8 mouse cellular contexts compared by ENCODE assay signal in genomic region chr9:45907078-45907428, GRCm38 (mm10). TPM values are rescaled to one million over a fixed set of nuclear protein-coding genes. Genes with fewer than 3 reads are reported as not detected.
DNase-seq lines count a peak whose midpoint lies in the region; ATAC-seq and TF ChIP-seq lines count a peak whose summit lies in the region.

No protein-coding gene starts in this region.

- H3K4me1 ChIP-seq in thymus, adult 2 months (replicated peaks; ENCODE audit: control insufficient read depth, insufficient read depth, low read length), result peaks cover 8% of the 10 kb centered on the region
- peaks cover 20% of the 10 kb centered on the region; the same call in 1 of the 2 replicates for H3K4me1 ChIP-seq in hindbrain, postnatal 0 days (ENCODE audit: insufficient read depth, low read length)
- peaks cover 15% of the 10 kb centered on the region for H3K4me1 ChIP-seq in midbrain, embryonic 11.5 days (ENCODE audit: control insufficient read depth, insufficient read depth, low read length)

- DNase-seq in adrenal gland, adult 8-10 months, result peak; percentile 45
- no peak for DNase-seq in adrenal gland, postnatal 25 days
- DNase-seq in thymus, adult 2 months, result no peak
- no peak for DNase-seq in thymus, postnatal 14 days
- DNase-seq in hindbrain, postnatal 0 days (ENCODE audit: low spot score), result no peak
- DNase-seq in midbrain, embryonic 11.5 days (ENCODE audit: low spot score, missing footprints), result no peak
- no peak for DNase-seq in layer of hippocampus, postnatal 14 days (ENCODE audit: low spot score in 2 of 2)
- DNase-seq in embryo, embryonic 10.5 days (ENCODE audit: low spot score), result no peak

- H3K36me3 ChIP-seq in thymus, adult 2 months (ENCODE audit: control insufficient read depth, insufficient read depth, low read length), result peaks cover 23% of the 10 kb centered on the region
- H3K36me3 ChIP-seq in hindbrain, postnatal 0 days (ENCODE audit: insufficient read depth, low read length), result peaks cover 33% of the 10 kb centered on the region
- peaks cover 11% of the 10 kb centered on the region for H3K36me3 ChIP-seq in midbrain, embryonic 11.5 days (ENCODE audit: control insufficient read depth, insufficient read depth, low read length)

- peak; percentile 77 for ATAC-seq in hindbrain, postnatal 0 days
- no peak for ATAC-seq in midbrain, embryonic 11.5 days (ENCODE audit: low FRiP score)

- peak overlapping the region; percentile 66 for H3K27ac ChIP-seq in thymus, adult 2 months (ENCODE audit: control insufficient read depth, insufficient read depth, low read length)
- H3K27ac ChIP-seq in hindbrain, postnatal 0 days, result peak overlapping the region; percentile 95
- peak overlapping the region; percentile 93; the same call in 1 of the 2 replicates for H3K27ac ChIP-seq in midbrain, embryonic 11.5 days (ENCODE audit: low read depth, low read length)

- no peak for TF ChIP-seq POLR2A in thymus, adult 2 months (IDR thresholded peaks at IDR 0.05; ENCODE audit: control insufficient read depth, extremely low read depth, insufficient read depth, low read length, poor library complexity)

- no peak for TF ChIP-seq CTCF in thymus, adult 2 months (IDR thresholded peaks at IDR 0.05; ENCODE audit: borderline replicate concordance, control insufficient read depth, extremely low read depth, insufficient read depth, low read length, poor library complexity)
- TF ChIP-seq CTCF in hindbrain, postnatal 0 days (IDR thresholded peaks at IDR 0.05; ENCODE audit: low read depth), result no peak

- H3K4me2 ChIP-seq in hindbrain, postnatal 0 days (ENCODE audit: low read depth, low read length), result peak overlapping the region; percentile 88
- H3K4me2 ChIP-seq in midbrain, embryonic 11.5 days, result peak overlapping the region; percentile 94

- WGBS in thymus, adult 2 months, result 1% methylated on average over 19 of the region's 19 CpGs
- under 1% methylated on average over 19 of the region's 19 CpGs for WGBS in hindbrain, postnatal 0 days
- WGBS in midbrain, embryonic 11.5 days, result 0% methylated on average over 19 of the region's 19 CpGs

- H3K9ac ChIP-seq in hindbrain, postnatal 0 days (replicated peaks; ENCODE audit: low read length), result peak overlapping the region; percentile 90
- peak overlapping the region; percentile 90 for H3K9ac ChIP-seq in midbrain, embryonic 11.5 days (ENCODE audit: low read length)

- H3K4me3 ChIP-seq in thymus, adult 2 months (ENCODE audit: control insufficient read depth, insufficient read depth, low read length), result peak overlapping the region; percentile 90
- peak overlapping the region; percentile 88 for H3K4me3 ChIP-seq in hindbrain, postnatal 0 days (ENCODE audit: low read length)
- peak overlapping the region; percentile 90 for H3K4me3 ChIP-seq in midbrain, embryonic 11.5 days (ENCODE audit: low read depth, low read length)

- H3K27me3 ChIP-seq in thymus, adult 2 months (ENCODE audit: control insufficient read depth, insufficient read depth, low read length), result no peaks in the 10 kb centered on the region
- H3K27me3 ChIP-seq in hindbrain, postnatal 0 days (ENCODE audit: insufficient read depth, low read length), result no peaks in the 10 kb centered on the region
- H3K27me3 ChIP-seq in midbrain, embryonic 11.5 days (ENCODE audit: control insufficient read depth, insufficient read depth, low read length), result no peaks in the 10 kb centered on the region

- no peaks in the 10 kb centered on the region for H3K9me3 ChIP-seq in hindbrain, postnatal 0 days (ENCODE audit: low read length)
- no peaks in the 10 kb centered on the region for H3K9me3 ChIP-seq in midbrain, embryonic 11.5 days (ENCODE audit: control insufficient read depth, low read length)

RNA-seq across cellular contexts. Expression of gene Rnf214, which starts 0.3 kb away (rescaled TPM):
- 10 to 100 TPM; 47.5 to 69.5 (median 52.4) TPM for total RNA-seq in adrenal gland, adult 8-10 months (2022)
- total RNA-seq in adrenal gland, postnatal 25 days (2021), result 51.8 and 56.0 TPM in 2 replicates
- 23.1 and 30.4 TPM in 2 replicates for polyA plus RNA-seq in thymus, adult 2 months (2012; rRNA removed)
- 51.9 and 55.4 TPM in 2 replicates for total RNA-seq in hindbrain, postnatal 0 days (2014; rRNA removed)
- polyA plus RNA-seq in hindbrain, postnatal 0 days (2015; fragmentation: Nextera tagmentation; extraction: Ambion mirVana), result 70.3 and 77.7 TPM in 2 replicates
- polyA plus RNA-seq in midbrain, embryonic 11.5 days (2014; fragmentation: Nextera tagmentation; extraction: Ambion mirVana), result 73.4 and 81.8 TPM in 2 replicates
- 10 to 100 TPM; 67.0 to 67.2 TPM for total RNA-seq in layer of hippocampus, postnatal 14 days (2021)

RNA-seq across cellular contexts. Expression of gene Pcsk7, which starts 0.8 kb away (rescaled TPM):
- total RNA-seq in adrenal gland, adult 8-10 months (2022), result 10 to 100 TPM; 27.9 to 44.9 (median 36.6) TPM
- total RNA-seq in adrenal gland, postnatal 25 days (2021), result 28.9 and 33.7 TPM in 2 replicates
- 72.8 and 85.1 TPM in 2 replicates for polyA plus RNA-seq in thymus, adult 2 months (2012; rRNA removed)
- 23.5 and 33.9 TPM in 2 replicates for total RNA-seq in hindbrain, postnatal 0 days (2014; rRNA removed)
- 18.1 and 22.1 TPM in 2 replicates for polyA plus RNA-seq in hindbrain, postnatal 0 days (2015; fragmentation: Nextera tagmentation; extraction: Ambion mirVana)
- polyA plus RNA-seq in midbrain, embryonic 11.5 days (2014; fragmentation: Nextera tagmentation; extraction: Ambion mirVana), result 11.1 and 14.4 TPM in 2 replicates
- 10 to 100 TPM; 22.6 to 28.4 TPM for total RNA-seq in layer of hippocampus, postnatal 14 days (2021)

RNA-seq across cellular contexts. Expression of gene Tagln, which starts 28.8 kb away (rescaled TPM):
- 100 to 1,000 TPM in 3 of 4 experiments, 10 to 100 TPM in 1; 89.8 to 116 (median 110) TPM for total RNA-seq in adrenal gland, adult 8-10 months (2022)
- 51.0 and 70.2 TPM in 2 replicates for total RNA-seq in adrenal gland, postnatal 25 days (2021)
- polyA plus RNA-seq in thymus, adult 2 months (2012; rRNA removed), result 66.3 and 69.5 TPM in 2 replicates
- total RNA-seq in hindbrain, postnatal 0 days (2014; rRNA removed), result 4.4 and 5.2 TPM in 2 replicates
- polyA plus RNA-seq in hindbrain, postnatal 0 days (2015; fragmentation: Nextera tagmentation; extraction: Ambion mirVana), result 3.5 and 4.0 TPM in 2 replicates
- polyA plus RNA-seq in midbrain, embryonic 11.5 days (2014; fragmentation: Nextera tagmentation; extraction: Ambion mirVana), result 27.9 TPM in 2 replicates
- total RNA-seq in layer of hippocampus, postnatal 14 days (2021), result 10 to 100 TPM; 12.7 to 18.2 TPM

RNA-seq across cellular contexts. Expression of gene Sidt2, which starts 48.0 kb away (rescaled TPM):
- total RNA-seq in adrenal gland, adult 8-10 months (2022), result 100 to 1,000 TPM; 180 to 380 (median 226) TPM
- total RNA-seq in adrenal gland, postnatal 25 days (2021), result 286 and 328 TPM in 2 replicates
- 504 and 614 TPM in 2 replicates for polyA plus RNA-seq in thymus, adult 2 months (2012; rRNA removed)
- total RNA-seq in hindbrain, postnatal 0 days (2014; rRNA removed), result 124 and 126 TPM in 2 replicates
- polyA plus RNA-seq in hindbrain, postnatal 0 days (2015; fragmentation: Nextera tagmentation; extraction: Ambion mirVana), result 48.3 and 51.6 TPM in 2 replicates
- 20.0 and 21.7 TPM in 2 replicates for polyA plus RNA-seq in midbrain, embryonic 11.5 days (2014; fragmentation: Nextera tagmentation; extraction: Ambion mirVana)
- 100 to 1,000 TPM; 112 to 121 TPM for total RNA-seq in layer of hippocampus, postnatal 14 days (2021)
